Mouse (Mus musculus) bone marrow macrophage, adult 2 months (primary cell): ENCODE measurements around the gene Clec16a.

Source experiments
- CTCF ChIP-seq: IDR thresholded peaks from 2 replicates; pipeline ENCODE4 v1.5.1; 2012; ENCODE audit warnings: low read depth, mild to moderate bottlenecking, low read length, moderate library complexity
- POLR2A ChIP-seq: IDR thresholded peaks from 2 replicates; pipeline ENCODE4 v1.6.1; 2012; ENCODE audit warnings: mild to moderate bottlenecking, low read depth, low read length, borderline replicate concordance

DNA sequence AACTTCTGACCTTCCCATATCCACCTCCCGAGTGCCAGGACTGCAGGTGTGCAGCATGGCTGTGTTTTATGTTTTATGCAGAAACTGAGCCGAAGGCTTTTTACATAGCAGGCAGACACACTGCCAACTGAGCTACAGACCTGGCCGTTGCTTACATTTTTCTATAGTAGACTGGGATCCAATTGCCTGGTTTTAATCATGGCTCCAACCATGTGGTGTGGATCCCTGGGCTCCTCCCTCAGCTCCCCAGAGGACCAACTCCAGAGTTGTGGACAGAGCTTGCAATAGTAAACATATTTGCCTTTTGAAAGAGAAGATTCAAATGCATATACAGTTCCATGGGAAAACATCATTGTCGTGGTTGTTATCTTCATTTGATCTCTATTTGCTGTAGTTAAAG lies 6.5 kb downstream of the Clec16a start:
- TF ChIP-seq CTCF (no peak), POLR2A (no peak)
